Mouse (Mus musculus) forebrain, embryonic 15.5 days (tissue): ENCODE results near the gene Nup188. TPM values are rescaled to one million over a fixed set of nuclear protein-coding genes. Genes with fewer than 3 reads are reported as not detected.
A peak's percentile ranks its signal among the peaks of the same experiment; 100 is the strongest.

Experiments used
- ATAC-seq: fragments of 200-750 bp; cut with Nextera tagmentation; replicated peaks from 2 replicates; pipeline ENCODE4 v1.8.0; 2017; ENCODE audit warnings: mild to moderate bottlenecking, moderate TSS enrichment, moderate library complexity
- H3K27ac ChIP-seq: fragments of 300-500 bp; sonication (generic); replicated peaks from 2 replicates; pipeline ENCODE4 v1.5.1; 2015; ENCODE audit warnings: mild to moderate bottlenecking, inconsistent platforms
- H3K27me3 ChIP-seq: fragments of 300-500 bp; sonication (generic); 2 replicates; pipeline ENCODE4 v1.6.1; 2015; ENCODE audit warnings: inconsistent platforms
- H3K36me3 ChIP-seq: fragments of 300-500 bp; sonication (generic); 2 replicates; pipeline ENCODE4 v1.6.1; 2015; ENCODE audit warnings: mild to moderate bottlenecking, inconsistent platforms
- H3K4me1 ChIP-seq: fragments of 300-500 bp; sonication (generic); 2 replicates; pipeline ENCODE4 v1.6.1; 2015; ENCODE audit warnings: inconsistent platforms
- H3K4me2 ChIP-seq: fragments of 300-500 bp; sonication (generic); replicated peaks from 2 replicates; pipeline ENCODE4 v1.6.1; 2015; ENCODE audit warnings: mild to moderate bottlenecking, inconsistent platforms
- H3K4me3 ChIP-seq: fragments of 300-500 bp; sonication (generic); 2 replicates; pipeline ENCODE4 v1.5.1; 2015; ENCODE audit warnings: mild to moderate bottlenecking, inconsistent platforms
- H3K9ac ChIP-seq: fragments of 300-500 bp; sonication (generic); replicated peaks from 2 replicates; pipeline ENCODE4 v1.6.1; 2015; ENCODE audit warnings: mild to moderate bottlenecking, inconsistent platforms
- H3K9me3 ChIP-seq: fragments of 300-500 bp; sonication (generic); 2 replicates; pipeline ENCODE4 v1.6.1; 2016; ENCODE audit warnings: inconsistent platforms
- WGBS: fragments of 180-500 bp; shearing (Covaris S2); methylation state at CpG from one replicate; pipeline ENCODE4 v1.1.7; 2015; ENCODE audit warnings: mixed read lengths; 5-methylcytosine and 5-hydroxymethylcytosine counted together
- polyA plus RNA-seq: library from polyadenylated mRNA; unstranded; fragments of >200 nt; fragmentation: Nextera tagmentation; extraction: Ambion mirVana; gene quantifications from 2 replicates; pipeline ENCODE4 v1.2.1, GENCODE M21; 2015

Nup188 gene
- polyA plus RNA-seq, 1 experiment from 2014 or later, result 23.5 TPM

- peak; percentile 99 for ATAC-seq
- Histone ChIP-seq H3K9me3 (no peaks in the 10 kb centered on the region), H3K9ac (peak within 1 kb of the TSS; percentile 82), H3K4me1 (peaks cover 15% of the 10 kb centered on the region), H3K27ac (peak within 1 kb of the TSS; percentile 83), H3K4me3 (peak within 1 kb of the TSS; percentile 60), H3K4me2 (peak within 1 kb of the TSS; percentile 82), H3K27me3 (no peaks in the 10 kb centered on the region), H3K36me3 (peaks cover 20% of the 10 kb centered on the region)
- under 1% methylated on average over 54 of the region's 54 CpGs for WGBS
Observed at GRCm38 (mm10) chr2:30363773-30364650, 77.8 kb downstream of the Nup188 start, which contains the start of gene Miga2. Gene Miga2 (plus strand): TSS chr2:30364233.

GRCm38 (mm10) chr2:30365281-30366069, 79.3 kb downstream of the Nup188 start:
- peaks cover 33% of the 10 kb centered on the region for H3K36me3 ChIP-seq
- peak overlapping the region; percentile 60 for H3K4me3 ChIP-seq
- ATAC-seq, result no peak

GRCm38 (mm10) chr2:30366203-30366602, 80.0 kb downstream of the Nup188 start:
- 68% methylated on average over 5 of the region's 5 CpGs for WGBS
- Histone ChIP-seq H3K9ac (no peak overlapping the region), H3K27ac (no peak overlapping the region), H3K36me3 (peaks cover 39% of the 10 kb centered on the region), H3K9me3 (no peaks in the 10 kb centered on the region), H3K4me3 (no peak overlapping the region), H3K27me3 (no peaks in the 10 kb centered on the region), H3K4me1 (peaks cover 15% of the 10 kb centered on the region), H3K4me2 (no peak overlapping the region)
- ATAC-seq, result no peak

More at GRCm38 (mm10) chr2:30365281-30366069, 79.3 kb downstream of the Nup188 start:
- Histone ChIP-seq H3K4me1 (peaks cover 15% of the 10 kb centered on the region), H3K27ac (no peak overlapping the region), H3K9ac (peak overlapping the region; percentile 82), H3K9me3 (no peaks in the 10 kb centered on the region), H3K27me3 (no peaks in the 10 kb centered on the region), H3K4me2 (peak overlapping the region; percentile 82)
- 91% methylated on average over 2 of the region's 2 CpGs for WGBS

GRCm38 (mm10) chr2:30371544-30371943, 85.3 kb downstream of the Nup188 start:
- H3K9me3 ChIP-seq, result no peaks in the 10 kb centered on the region
- H3K27me3 ChIP-seq, result no peaks in the 10 kb centered on the region
- ATAC-seq, result no peak
- no peaks in the 10 kb centered on the region for H3K4me1 ChIP-seq
- H3K4me2 ChIP-seq, result no peak overlapping the region
- peaks cover 72% of the 10 kb centered on the region for H3K36me3 ChIP-seq
- WGBS, result 97% methylated on average over 8 of the region's 8 CpGs
- H3K4me3 ChIP-seq, result no peak overlapping the region
- H3K9ac ChIP-seq, result no peak overlapping the region
- H3K27ac ChIP-seq, result no peak overlapping the region

GRCm38 (mm10) chr2:30372726-30373125, 86.5 kb downstream of the Nup188 start:
- H3K36me3 ChIP-seq, result peaks cover 74% of the 10 kb centered on the region
- no peak overlapping the region for H3K4me3 ChIP-seq
- 99% methylated on average over 5 of the region's 5 CpGs for WGBS
- H3K9me3 ChIP-seq, result no peaks in the 10 kb centered on the region
- no peaks in the 10 kb centered on the region for H3K4me1 ChIP-seq
- ATAC-seq, result no peak
- no peak overlapping the region for H3K27ac ChIP-seq
- H3K27me3 ChIP-seq, result no peaks in the 10 kb centered on the region
- H3K9ac ChIP-seq, result no peak overlapping the region
- no peak overlapping the region for H3K4me2 ChIP-seq

- no peaks in the 10 kb centered on the region for H3K27me3 ChIP-seq
- H3K4me3 ChIP-seq, result no peak overlapping the region
- no peak overlapping the region for H3K9ac ChIP-seq
- H3K4me1 ChIP-seq, result no peaks in the 10 kb centered on the region
- H3K36me3 ChIP-seq, result peaks cover 69% of the 10 kb centered on the region
- WGBS, result 94% methylated on average over 10 of the region's 10 CpGs
- H3K27ac ChIP-seq, result no peak overlapping the region
- no peak overlapping the region for H3K4me2 ChIP-seq
- H3K9me3 ChIP-seq, result no peaks in the 10 kb centered on the region
- ATAC-seq, result no peak
Observed at GRCm38 (mm10) chr2:30375893-30376292, 89.7 kb downstream of the Nup188 start.

- H3K4me2 ChIP-seq, result no peak overlapping the region
- no peaks in the 10 kb centered on the region for H3K9me3 ChIP-seq
- no peak overlapping the region for H3K4me3 ChIP-seq
- no peak overlapping the region for H3K9ac ChIP-seq
- H3K36me3 ChIP-seq, result peaks cover 70% of the 10 kb centered on the region
- no peak for ATAC-seq
- H3K4me1 ChIP-seq, result no peaks in the 10 kb centered on the region
- no peak overlapping the region for H3K27ac ChIP-seq
- H3K27me3 ChIP-seq, result no peaks in the 10 kb centered on the region
- WGBS, result 86% methylated on average over 5 of the region's 5 CpGs
Observed at GRCm38 (mm10) chr2:30377721-30378120, 91.5 kb downstream of the Nup188 start.

GRCm38 (mm10) chr2:30379307-30379706, 93.1 kb downstream of the Nup188 start:
- WGBS, result 90% methylated on average over 7 of the region's 7 CpGs
- Histone ChIP-seq H3K27me3 (no peaks in the 10 kb centered on the region), H3K9me3 (no peaks in the 10 kb centered on the region), H3K9ac (no peak overlapping the region), H3K27ac (no peak overlapping the region), H3K36me3 (peaks cover 67% of the 10 kb centered on the region), H3K4me2 (no peak overlapping the region), H3K4me1 (no peaks in the 10 kb centered on the region), H3K4me3 (no peak overlapping the region)
- no peak for ATAC-seq

GRCm38 (mm10) chr2:30380564-30381376, 94.6 kb downstream of the Nup188 start:
- ATAC-seq, result no peak
- Histone ChIP-seq H3K27ac (no peak overlapping the region), H3K9me3 (no peaks in the 10 kb centered on the region), H3K27me3 (no peaks in the 10 kb centered on the region), H3K4me1 (no peaks in the 10 kb centered on the region), H3K36me3 (peaks cover 69% of the 10 kb centered on the region), H3K4me3 (no peak overlapping the region), H3K4me2 (no peak overlapping the region), H3K9ac (no peak overlapping the region)
- 88% methylated on average over 10 of the region's 10 CpGs for WGBS

- Histone ChIP-seq H3K27me3 (no peaks in the 10 kb centered on the region), H3K27ac (no peak overlapping the region), H3K9me3 (no peaks in the 10 kb centered on the region), H3K4me3 (no peak overlapping the region), H3K9ac (no peak overlapping the region), H3K4me2 (no peak overlapping the region), H3K36me3 (peaks cover 69% of the 10 kb centered on the region), H3K4me1 (no peaks in the 10 kb centered on the region)
- 96% methylated on average over 4 of the region's 4 CpGs for WGBS
- no peak for ATAC-seq
Observed at GRCm38 (mm10) chr2:30381377-30381725, 95.2 kb downstream of the Nup188 start.

GRCm38 (mm10) chr2:30384814-30385213, 98.6 kb downstream of the Nup188 start:
- ATAC-seq, result no peak

More at GRCm38 (mm10) chr2:30384814-30385213, 98.6 kb downstream of the Nup188 start:
- Histone ChIP-seq H3K4me3 (no peak overlapping the region), H3K9me3 (no peaks in the 10 kb centered on the region), H3K4me2 (no peak overlapping the region), H3K4me1 (no peaks in the 10 kb centered on the region), H3K27ac (no peak overlapping the region), H3K36me3 (peaks cover 37% of the 10 kb centered on the region), H3K27me3 (no peaks in the 10 kb centered on the region), H3K9ac (no peak overlapping the region)
- 90% methylated on average over 5 of the region's 5 CpGs for WGBS
